Mouse (Mus musculus) heart, embryonic 15.5 days (tissue): ENCODE measurements around the gene Antxrl. TPM values are rescaled to one million over a fixed set of nuclear protein-coding genes. Genes with fewer than 3 reads are reported as not detected.

Experiments used
- ATAC-seq: fragments of 200-750 bp; cut with Nextera tagmentation; replicated peaks from 2 replicates; pipeline ENCODE4 v1.8.0; 2017; ENCODE audit warnings: low read depth, moderate TSS enrichment; ENCODE audit not compliant: insufficient number of reproducible peaks, insufficient read depth, low FRiP score
- H3K27ac ChIP-seq: fragments of 300-500 bp; sonication (generic); 2 replicates; pipeline ENCODE4 v1.5.1; 2015; ENCODE audit warnings: mild to moderate bottlenecking, inconsistent platforms
- H3K27me3 ChIP-seq: fragments of 300-500 bp; sonication (generic); 2 replicates; pipeline ENCODE4 v1.6.1; 2015; ENCODE audit warnings: inconsistent platforms
- H3K36me3 ChIP-seq: fragments of 300-500 bp; sonication (generic); 2 replicates; pipeline ENCODE4 v1.6.1; 2015; ENCODE audit warnings: mild to moderate bottlenecking, inconsistent platforms
- H3K4me1 ChIP-seq: fragments of 300-500 bp; sonication (generic); replicated peaks from 2 replicates; pipeline ENCODE4 v1.6.1; 2015; ENCODE audit warnings: inconsistent platforms
- H3K4me2 ChIP-seq: fragments of 300-500 bp; sonication (generic); 2 replicates; pipeline ENCODE4 v1.6.1; 2015; ENCODE audit warnings: inconsistent platforms, mild to moderate bottlenecking, moderate library complexity
- H3K4me3 ChIP-seq: fragments of 300-500 bp; sonication (generic); 2 replicates; pipeline ENCODE4 v1.5.1; 2015; ENCODE audit warnings: mild to moderate bottlenecking, inconsistent platforms
- H3K9ac ChIP-seq: fragments of 300-500 bp; sonication (generic); 2 replicates; pipeline ENCODE4 v1.6.1; 2015; ENCODE audit warnings: mild to moderate bottlenecking, inconsistent platforms
- H3K9me3 ChIP-seq: fragments of 300-500 bp; sonication (generic); replicated peaks from 2 replicates; pipeline ENCODE4 v1.6.1; 2016; ENCODE audit warnings: inconsistent platforms
- WGBS: fragments of 180-500 bp; shearing (Covaris S2); methylation state at CpG from one replicate; pipeline ENCODE4 v1.1.7; 2015; ENCODE audit warnings: mixed read lengths; 5-methylcytosine and 5-hydroxymethylcytosine counted together
- polyA plus RNA-seq: library from polyadenylated mRNA; unstranded; fragments of >200 nt; fragmentation: Nextera tagmentation; extraction: Ambion mirVana; gene quantifications from 2 replicates; pipeline ENCODE4 v1.2.1, GENCODE M21; 2015

Antxrl gene
- polyA plus RNA-seq, 1 experiment from 2014 or later = not detected

DNA sequence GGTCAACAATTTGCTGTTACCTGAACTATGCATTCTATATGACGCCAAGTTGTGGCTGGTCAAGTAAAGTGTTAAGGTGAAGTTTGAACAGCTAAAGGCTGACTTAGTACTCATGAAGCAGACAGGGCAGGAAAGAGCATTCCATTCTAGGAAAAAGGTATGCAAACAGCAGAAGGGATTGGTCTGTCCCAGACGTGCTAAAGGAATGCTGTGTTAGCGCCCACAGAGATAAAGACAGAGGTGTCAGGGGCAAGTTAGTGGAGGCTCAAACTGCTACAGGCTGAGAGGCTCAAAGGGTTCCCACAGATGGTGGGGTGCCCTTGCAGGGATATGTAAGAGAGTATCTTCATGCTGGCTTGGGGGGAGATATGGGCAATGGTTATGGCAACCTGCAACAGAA is 51.3 kb downstream of the Antxrl start:
- WGBS = 40% methylated on average over 3 of the region's 3 CpGs
- ATAC-seq = 0 out of 2 replicates have a peak, but pooled peaks have one; percentile 10
- H3K36me3 ChIP-seq = no peaks in the 10 kb centered on the region
- H3K27me3 ChIP-seq = no peaks in the 10 kb centered on the region
- no peak overlapping the region for H3K4me2 ChIP-seq
- no peak overlapping the region for H3K9ac ChIP-seq
- no peak overlapping the region for H3K4me3 ChIP-seq
- H3K9me3 ChIP-seq = no peaks in the 10 kb centered on the region
- peaks cover 17% of the 10 kb centered on the region for H3K4me1 ChIP-seq
- H3K27ac ChIP-seq = no peak overlapping the region

DNA sequence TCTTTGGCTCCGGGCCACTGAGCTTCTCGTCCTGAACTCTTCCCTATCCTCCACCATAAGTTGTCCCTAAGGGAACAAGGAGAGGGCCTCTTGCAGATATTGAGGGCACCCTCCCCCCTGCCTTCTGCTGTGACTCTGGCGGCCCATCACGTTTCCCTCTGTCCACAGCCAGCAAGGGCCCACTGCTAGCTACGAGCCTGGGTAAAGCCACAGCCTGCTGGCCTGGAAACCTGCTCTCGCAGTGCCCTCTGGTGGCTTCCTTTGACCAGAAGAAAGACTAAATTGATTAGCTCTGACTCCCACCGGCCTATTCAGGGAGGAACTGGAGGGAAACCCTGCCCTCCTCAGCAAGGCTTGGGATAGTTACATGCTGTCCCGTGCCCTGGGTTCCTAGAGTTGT is 52.4 kb downstream of the Antxrl start:
- 18% methylated on average over 8 of the region's 8 CpGs for WGBS
- H3K4me1 ChIP-seq = peaks cover 17% of the 10 kb centered on the region
- ATAC-seq = peak; percentile 56

DNA sequence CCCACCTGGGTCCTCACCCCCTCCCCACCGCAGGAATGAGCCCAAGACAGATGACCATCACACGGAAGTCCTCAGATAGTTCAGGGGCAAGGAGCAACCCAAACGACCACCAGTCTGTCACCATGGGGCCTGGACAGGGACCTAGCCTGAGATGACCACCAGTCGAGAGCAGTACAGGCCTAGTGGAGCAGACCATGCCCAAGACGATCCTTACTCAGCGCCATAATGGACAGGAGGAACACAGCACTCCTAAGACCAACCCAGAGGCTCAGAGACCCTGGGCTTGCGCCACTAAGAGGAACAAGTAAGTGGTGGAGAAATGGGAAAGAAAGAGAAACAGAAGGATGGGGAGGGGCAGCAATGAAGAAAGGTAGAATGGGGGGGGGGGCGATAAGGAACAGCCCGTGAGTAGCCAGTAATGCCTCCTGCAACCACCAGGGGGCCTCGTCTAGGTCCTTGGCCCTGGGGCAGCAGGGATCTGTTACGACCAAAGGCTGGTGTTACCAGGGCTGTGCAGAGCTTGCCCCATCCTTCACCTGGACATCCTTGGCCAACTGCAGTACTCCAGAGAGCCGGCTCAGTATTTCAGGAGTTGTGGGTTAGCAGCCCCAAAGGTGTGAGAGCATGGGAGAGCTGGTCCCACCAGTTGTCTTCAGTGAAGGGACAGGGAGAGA is 54.0 kb downstream of the Antxrl start:
- Histone ChIP-seq H3K4me2 (no peak overlapping the region), H3K27ac (no peak overlapping the region), H3K9me3 (no peaks in the 10 kb centered on the region), H3K9ac (no peak overlapping the region), H3K4me1 (peaks cover 17% of the 10 kb centered on the region), H3K27me3 (no peaks in the 10 kb centered on the region), H3K4me3 (no peak overlapping the region), H3K36me3 (no peaks in the 10 kb centered on the region)
- 58% methylated on average over 12 of the region's 12 CpGs for WGBS
- ATAC-seq = no peak

More for the DNA sequence above, 52.4 kb downstream of the Antxrl start:
- H3K4me3 ChIP-seq = no peak overlapping the region
- no peaks in the 10 kb centered on the region for H3K36me3 ChIP-seq
- H3K9ac ChIP-seq = no peak overlapping the region
- no peak overlapping the region for H3K4me2 ChIP-seq
- no peak overlapping the region for H3K27ac ChIP-seq
- no peaks in the 10 kb centered on the region for H3K27me3 ChIP-seq
- H3K9me3 ChIP-seq = no peaks in the 10 kb centered on the region

DNA sequence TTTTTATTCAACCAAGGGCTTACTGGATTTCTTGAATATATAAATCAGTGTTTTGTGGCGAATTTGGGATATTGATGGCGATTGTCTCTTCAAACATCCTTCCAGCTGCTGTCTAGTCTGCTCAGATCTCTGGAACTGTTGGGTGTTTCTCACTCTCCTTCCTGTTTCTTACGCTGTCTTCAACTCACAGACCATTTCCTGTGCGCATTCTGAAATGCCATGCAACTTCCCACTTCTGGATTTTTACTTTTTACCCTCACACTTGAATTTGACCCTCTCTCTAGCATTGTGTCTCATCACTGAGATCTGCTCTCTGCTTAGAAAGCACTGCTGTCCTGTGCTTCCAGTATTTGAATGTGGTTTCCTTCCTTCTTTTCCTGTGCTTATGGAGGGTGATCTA is 55.1 kb downstream of the Antxrl start:
- no peak for ATAC-seq
- no peaks in the 10 kb centered on the region for H3K36me3 ChIP-seq
- no peak overlapping the region for H3K4me3 ChIP-seq
- peaks cover 17% of the 10 kb centered on the region for H3K4me1 ChIP-seq
- no peak overlapping the region for H3K27ac ChIP-seq
- no peaks in the 10 kb centered on the region for H3K9me3 ChIP-seq
- H3K4me2 ChIP-seq = no peak overlapping the region
- no peak overlapping the region for H3K9ac ChIP-seq
- 69% methylated on average over 4 of the region's 4 CpGs for WGBS
- H3K27me3 ChIP-seq = no peaks in the 10 kb centered on the region

DNA sequence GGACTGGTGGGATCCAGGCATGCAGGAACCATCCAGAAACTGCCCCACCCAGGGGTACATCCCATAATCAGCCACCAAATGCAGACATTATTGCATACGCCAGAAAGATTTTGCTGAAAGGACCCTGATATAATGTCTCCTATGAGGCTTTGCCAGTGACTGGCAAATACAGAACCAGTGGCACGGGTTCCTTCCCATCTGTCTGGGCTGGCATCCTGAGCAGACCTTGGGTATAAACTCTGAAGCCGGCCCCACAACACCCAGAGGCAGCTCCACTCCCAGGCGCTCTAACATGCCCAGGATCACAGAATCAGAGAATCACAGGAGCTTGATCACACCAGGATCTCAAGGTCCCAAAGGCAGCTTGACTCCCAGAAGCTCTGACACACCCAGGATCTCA is 61.8 kb downstream of the Antxrl start:
- no peak for ATAC-seq
- WGBS = 86% methylated on average over 4 of the region's 4 CpGs
- H3K9ac ChIP-seq = no peak overlapping the region
- H3K4me1 ChIP-seq = peaks cover 7% of the 10 kb centered on the region; the same call in 1 of the 2 replicates
- H3K4me2 ChIP-seq = no peak overlapping the region
- H3K27me3 ChIP-seq = no peaks in the 10 kb centered on the region
- no peaks in the 10 kb centered on the region for H3K36me3 ChIP-seq
- H3K4me3 ChIP-seq = no peak overlapping the region
- no peak overlapping the region for H3K27ac ChIP-seq
- H3K9me3 ChIP-seq = no peaks in the 10 kb centered on the region

DNA sequence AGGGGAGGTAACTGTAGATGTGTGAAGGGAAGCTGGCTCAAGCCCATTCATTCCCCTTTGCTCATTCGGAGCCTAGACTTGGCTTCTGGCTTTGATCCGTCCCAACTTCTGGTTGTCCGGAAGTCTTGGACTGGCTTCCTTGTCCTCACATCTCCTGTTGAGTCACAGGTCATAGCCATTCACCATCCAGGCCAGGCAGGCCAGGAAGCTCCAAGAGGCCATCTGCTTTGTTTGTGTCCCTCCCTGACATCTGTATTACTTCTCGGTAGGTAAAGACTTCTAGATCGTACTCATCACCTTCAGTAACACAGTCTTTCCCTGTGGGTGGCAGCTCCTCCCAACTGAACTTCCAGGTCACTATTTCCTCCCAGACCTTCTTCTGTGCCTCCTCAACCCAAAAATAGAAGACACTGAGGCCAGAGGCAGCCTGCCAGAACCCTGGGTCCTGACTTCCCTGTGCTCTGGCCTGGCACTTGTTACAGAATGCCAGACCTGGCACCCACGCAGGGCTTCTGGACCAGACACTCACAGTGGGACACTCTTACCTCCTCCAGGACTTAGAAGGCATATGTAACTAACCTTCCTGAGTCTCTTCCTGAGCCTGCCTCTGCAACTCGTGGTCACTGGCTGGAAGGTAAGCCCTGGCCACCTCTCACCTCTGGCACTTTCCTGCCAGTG is 66.7 kb downstream of the Antxrl start:
- no peak for ATAC-seq
- Histone ChIP-seq H3K9me3 (no peaks in the 10 kb centered on the region), H3K4me2 (no peak overlapping the region), H3K36me3 (no peaks in the 10 kb centered on the region), H3K27ac (no peak overlapping the region), H3K4me3 (no peak overlapping the region), H3K9ac (no peak overlapping the region), H3K27me3 (no peaks in the 10 kb centered on the region), H3K4me1 (peaks cover 24% of the 10 kb centered on the region)
- WGBS = 56% methylated on average over 7 of the region's 7 CpGs

DNA sequence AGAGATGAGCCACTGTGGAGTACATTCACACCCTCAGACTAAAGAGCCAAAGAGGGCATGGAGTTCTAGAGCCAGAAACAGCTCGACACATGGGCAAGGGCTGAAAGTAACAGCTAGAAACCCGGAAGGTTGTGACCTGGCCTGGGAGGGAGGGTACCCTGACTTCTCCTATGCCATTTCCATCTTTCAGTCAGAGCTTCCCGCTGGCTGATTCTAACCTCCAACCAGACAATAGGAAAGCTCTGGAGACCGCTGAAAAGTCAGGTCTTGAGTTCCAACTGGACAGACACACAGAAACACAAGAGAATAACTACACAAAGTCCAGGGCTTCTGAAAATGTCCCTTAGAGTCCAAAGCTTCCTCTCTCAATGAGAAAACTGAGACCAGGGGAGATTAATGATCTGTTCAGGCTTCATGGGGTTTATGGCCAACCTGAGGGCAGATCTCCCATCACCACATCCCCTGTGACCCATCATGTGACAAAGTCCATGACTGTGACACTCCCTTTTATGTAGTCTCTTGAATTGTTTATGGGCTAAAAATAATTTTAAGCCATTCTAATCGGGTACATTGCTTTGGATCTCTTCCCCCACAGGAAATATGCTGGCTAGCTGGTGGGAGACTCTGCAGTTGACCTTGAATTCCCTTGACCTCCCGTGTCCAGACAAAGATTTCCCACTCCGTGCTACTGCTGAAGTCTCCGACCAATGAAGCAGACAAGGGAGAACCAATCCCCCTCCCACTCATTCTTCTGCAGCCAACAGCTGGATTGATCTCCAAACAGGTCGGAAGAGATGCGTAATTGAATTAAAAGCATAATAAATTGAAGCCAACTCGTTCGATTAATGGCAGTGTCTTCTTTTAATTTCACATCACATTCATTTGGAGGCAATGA is 67.8 kb downstream of the Antxrl start:
- H3K4me1 ChIP-seq = peaks cover 24% of the 10 kb centered on the region
- H3K4me2 ChIP-seq = no peak overlapping the region
- H3K4me3 ChIP-seq = no peak overlapping the region
- no peak overlapping the region for H3K27ac ChIP-seq
- no peak; the same call in 1 of the 2 replicates for ATAC-seq
- no peaks in the 10 kb centered on the region for H3K36me3 ChIP-seq
- 64% methylated on average over 12 of the region's 12 CpGs for WGBS
- H3K9me3 ChIP-seq = no peaks in the 10 kb centered on the region
- no peak overlapping the region for H3K9ac ChIP-seq
- H3K27me3 ChIP-seq = no peaks in the 10 kb centered on the region

DNA sequence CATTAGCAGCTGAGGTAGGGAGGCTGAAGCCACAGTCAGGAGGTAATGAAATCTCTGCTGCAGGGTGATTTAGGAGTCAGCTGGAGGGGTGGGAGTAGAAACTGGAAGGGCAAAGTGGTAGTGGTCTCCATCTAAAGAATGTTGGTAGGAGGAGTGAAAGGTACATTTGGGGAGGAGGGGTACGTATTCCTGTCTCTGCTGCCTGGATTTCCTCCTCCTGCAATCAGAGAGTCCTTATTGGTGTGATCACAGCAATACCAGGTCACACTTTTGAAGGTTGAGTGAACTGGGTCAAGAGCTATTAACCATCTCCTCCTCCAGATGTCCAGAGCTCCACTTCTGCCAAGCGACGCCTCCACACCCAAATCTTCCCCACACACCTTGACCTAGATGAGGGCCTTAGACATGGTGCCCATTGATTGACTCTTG is 68.4 kb downstream of the Antxrl start:
- 94% methylated on average over 3 of the region's 3 CpGs for WGBS
- Histone ChIP-seq H3K27me3 (no peaks in the 10 kb centered on the region), H3K4me1 (peaks cover 24% of the 10 kb centered on the region), H3K4me3 (no peak overlapping the region), H3K27ac (no peak overlapping the region), H3K36me3 (no peaks in the 10 kb centered on the region), H3K9me3 (no peaks in the 10 kb centered on the region), H3K9ac (no peak overlapping the region), H3K4me2 (no peak overlapping the region)
- no peak for ATAC-seq

DNA sequence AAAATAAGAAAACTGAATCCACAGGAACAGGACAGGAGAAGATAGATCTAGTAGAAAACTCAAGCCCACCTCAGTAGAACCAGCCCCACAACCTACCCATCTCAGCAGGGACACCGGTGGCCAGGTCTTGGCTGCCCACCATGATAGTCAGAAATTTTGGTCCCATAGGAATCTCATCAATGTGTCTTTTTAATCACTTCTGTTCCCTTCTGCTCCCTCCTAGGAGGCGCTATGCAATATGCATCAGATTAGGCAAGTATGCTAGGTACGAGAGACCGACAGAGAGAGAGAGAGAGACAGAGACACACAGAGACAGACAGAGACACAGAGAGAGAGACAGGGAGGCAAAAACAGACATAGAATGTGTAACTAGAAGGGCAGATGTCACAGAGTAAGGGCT is 69.2 kb downstream of the Antxrl start:
- Histone ChIP-seq H3K4me3 (no peak overlapping the region), H3K27me3 (no peaks in the 10 kb centered on the region), H3K4me2 (no peak overlapping the region), H3K36me3 (no peaks in the 10 kb centered on the region), H3K9ac (no peak overlapping the region), H3K9me3 (no peaks in the 10 kb centered on the region), H3K27ac (no peak overlapping the region), H3K4me1 (peaks cover 24% of the 10 kb centered on the region)
- no peak for ATAC-seq
- 87% methylated on average over 4 of the region's 4 CpGs for WGBS
